Mouse (Mus musculus): ENCODE measurements around the gene Olfr299.

Gene Olfr299

GRCm38 (mm10) chr7:86459621-86460020, at the start of gene Olfr299:
Gene Olfr299 (plus strand): TSS chr7:86459921.
- DNase-seq (ENCODE audit: low spot score), result no peak

GRCm38 (mm10) chr7:86492384-86492783, 32.7 kb downstream of the Olfr299 start, which contains the start of gene Olfr298:
Gene Olfr298 (minus strand): TSS chr7:86492484.
- DNase-seq (ENCODE audit: low spot score), result no peak
